Mouse (Mus musculus) myocyte (in vitro differentiated cells): ENCODE measurements around the gene Stxbp5. TPM values are rescaled to one million over a fixed set of nuclear protein-coding genes. Genes with fewer than 3 reads are reported as not detected.

Experiments
- H3K27me3 ChIP-seq: one replicate; pipeline ENCODE4 v1.6.1; 2011; ENCODE audit not compliant: control insufficient read depth, insufficient read depth, insufficient read length
- H3K36me3 ChIP-seq: one replicate; pipeline ENCODE4 v1.6.1; 2011; ENCODE audit not compliant: control insufficient read depth, insufficient read depth
- H3K4me2 ChIP-seq: one replicate; pipeline ENCODE4 v1.6.1; 2011; ENCODE audit warnings: low read depth, control low read depth
- H3K4me3 ChIP-seq: one replicate; pipeline ENCODE4 v1.5.1; 2011; ENCODE audit warnings: mild to moderate bottlenecking, control low read depth, moderate library complexity
- H3K79me2 ChIP-seq: one replicate; pipeline ENCODE4 v1.6.1; 2011; ENCODE audit not compliant: control insufficient read depth, insufficient read depth
- H3ac ChIP-seq: one replicate; pipeline ENCODE4 v1.6.1; 2011; ENCODE audit not compliant: control insufficient read depth, insufficient read length
- CEBPB ChIP-seq: IDR thresholded peaks from 2 replicates; pipeline ENCODE4 v1.6.1; 2011; ENCODE audit warnings: mild to moderate bottlenecking, moderate library complexity; ENCODE audit not compliant: poor library complexity, insufficient read depth, severe bottlenecking
- E2F4 ChIP-seq: IDR thresholded peaks from one replicate; pipeline ENCODE4 v1.6.1; 2011; ENCODE audit warnings: mild to moderate bottlenecking, control low read depth, moderate library complexity; ENCODE audit not compliant: insufficient read depth
- MAX ChIP-seq: IDR thresholded peaks from one replicate; pipeline ENCODE4 v1.6.1; 2011; ENCODE audit warnings: low read depth, mild to moderate bottlenecking, control low read depth
- MYOD1 ChIP-seq, 3 experiments: IDR thresholded peaks; one replicate each; pipeline ENCODE4 v1.6.1; 2011; ENCODE audit warnings: control low read depth in 2 of 3, low read depth in 2 of 3, mild to moderate bottlenecking in 2 of 3, moderate library complexity in 1 of 3; ENCODE audit not compliant: insufficient read length in 2 of 3, control insufficient read depth in 1 of 3
- MYOG ChIP-seq, 3 experiments: IDR thresholded peaks; one replicate each; pipeline ENCODE4 v1.6.1; 2011; ENCODE audit warnings: control low read depth in 2 of 3, low read depth in 2 of 3, mild to moderate bottlenecking in 2 of 3; ENCODE audit not compliant: insufficient read length in 2 of 3, control insufficient read depth in 1 of 3, insufficient read depth in 1 of 3
- POLR2A ChIP-seq: IDR thresholded peaks from one replicate; pipeline ENCODE4 v1.6.1; 2011; ENCODE audit warnings: low read depth, mild to moderate bottlenecking, control low read depth, moderate library complexity; ENCODE audit not compliant: insufficient read length
- POLR2AphosphoS2 ChIP-seq: IDR thresholded peaks from one replicate; pipeline ENCODE4 v1.6.1; 2011; ENCODE audit warnings: low read depth, control low read depth; ENCODE audit not compliant: insufficient read length
- REST ChIP-seq: IDR thresholded peaks from one replicate; pipeline ENCODE4 v1.6.1; 2011; ENCODE audit warnings: mild to moderate bottlenecking, control low read depth, moderate library complexity; ENCODE audit not compliant: insufficient read depth, insufficient read length
- SRF ChIP-seq: IDR thresholded peaks from one replicate; pipeline ENCODE4 v1.6.1; 2011; ENCODE audit warnings: low read depth; ENCODE audit not compliant: control insufficient read depth, insufficient read length
- TCF12 ChIP-seq: IDR thresholded peaks from one replicate; pipeline ENCODE4 v1.6.1; 2011; ENCODE audit warnings: mild to moderate bottlenecking, control low read depth; ENCODE audit not compliant: poor library complexity, insufficient read depth, severe bottlenecking
- TCF3 ChIP-seq: IDR thresholded peaks from one replicate; pipeline ENCODE4 v1.6.1; 2011; ENCODE audit warnings: low read depth, control low read depth; ENCODE audit not compliant: insufficient read length
- USF1 ChIP-seq: IDR thresholded peaks from one replicate; pipeline ENCODE4 v1.6.1; 2011; ENCODE audit warnings: low read depth, mild to moderate bottlenecking, control low read depth, moderate library complexity
- polyA plus RNA-seq: library from polyadenylated mRNA; unstranded; fragments of >200 nt; fragmentation: generic; extraction: Trizol; gene quantifications from one replicate; pipeline ENCODE4 v1.2.1, GENCODE M21; 2012; ENCODE audit warnings: missing spikeins

The Stxbp5 gene
- polyA plus RNA-seq, 1 experiment, result 4.2 TPM

DNA sequence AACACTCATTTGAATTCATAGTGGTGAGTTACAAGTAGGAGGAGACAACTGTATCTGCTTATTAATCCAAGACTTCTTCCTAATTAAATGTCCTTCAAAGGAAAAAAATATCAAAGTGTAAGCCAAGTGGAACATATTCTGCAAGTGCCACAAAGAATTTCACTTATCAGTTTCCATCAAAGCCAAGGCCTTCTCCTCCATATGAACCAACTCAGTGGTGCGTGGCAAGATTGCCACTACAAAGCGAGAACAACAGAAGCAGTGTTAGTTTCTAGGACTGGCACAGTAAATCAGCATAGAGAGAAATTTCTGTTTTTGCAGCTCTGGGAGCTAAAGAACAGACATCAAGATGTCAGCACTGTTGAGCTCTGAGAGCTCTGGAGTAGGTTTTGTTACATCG is 41.4 kb downstream of the Stxbp5 start:
- TF ChIP-seq MYOD1 (IDR thresholded peaks at IDR 0.05; ENCODE audit: control insufficient read depth in 1 of 3, insufficient read length in 2 of 3, low read depth in 2 of 3), result no peak
- no peak for TF ChIP-seq MAX
- TF ChIP-seq TCF3, result no peak
- TF ChIP-seq E2F4, result no peak
- no peaks in the 10 kb centered on the region for H3K79me2 ChIP-seq
- no peaks in the 10 kb centered on the region for H3K36me3 ChIP-seq
- H3K4me2 ChIP-seq, result no peak overlapping the region
- no peaks in the 10 kb centered on the region for H3K27me3 ChIP-seq
- no peak overlapping the region for H3ac ChIP-seq
- H3K4me3 ChIP-seq, result no peak overlapping the region

DNA sequence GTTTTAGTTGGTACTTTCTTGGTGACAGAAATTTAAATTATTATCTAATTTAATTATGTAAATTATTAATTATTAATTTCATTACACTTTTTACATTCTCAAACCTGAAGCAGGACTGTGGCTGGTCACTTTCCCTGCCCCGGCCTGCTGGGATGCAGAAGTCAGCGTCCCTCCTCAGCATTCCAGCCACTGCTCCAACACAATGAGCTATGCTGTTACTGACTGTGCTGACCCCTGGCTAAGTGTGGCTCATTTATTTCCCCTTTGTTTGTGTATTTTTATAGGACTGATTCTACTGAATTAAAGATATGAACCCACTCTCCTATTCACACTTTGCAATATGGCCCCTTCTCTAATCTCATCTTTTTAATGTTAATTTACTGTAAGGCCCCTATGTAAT is 43.0 kb downstream of the Stxbp5 start:
- Histone ChIP-seq H3K4me3 (no peak overlapping the region), H3K4me2 (no peak overlapping the region), H3K79me2 (no peaks in the 10 kb centered on the region), H3ac (no peak overlapping the region), H3K27me3 (no peaks in the 10 kb centered on the region), H3K36me3 (no peaks in the 10 kb centered on the region)
- TF ChIP-seq MYOD1 (IDR thresholded peaks at IDR 0.05; ENCODE audit: control insufficient read depth in 1 of 3, insufficient read length in 2 of 3, low read depth in 2 of 3) (no peak), CEBPB (no peak), E2F4 (no peak), TCF3 (no peak), USF1 (no peak), POLR2AphosphoS2 (no peak), POLR2A (no peak), TCF12 (no peak), REST (no peak), MAX (no peak), SRF (no peak), MYOG (IDR thresholded peaks at IDR 0.05; ENCODE audit: control insufficient read depth in 1 of 3, insufficient read depth in 1 of 3, insufficient read length in 2 of 3, low read depth in 2 of 3) (no peak)

DNA sequence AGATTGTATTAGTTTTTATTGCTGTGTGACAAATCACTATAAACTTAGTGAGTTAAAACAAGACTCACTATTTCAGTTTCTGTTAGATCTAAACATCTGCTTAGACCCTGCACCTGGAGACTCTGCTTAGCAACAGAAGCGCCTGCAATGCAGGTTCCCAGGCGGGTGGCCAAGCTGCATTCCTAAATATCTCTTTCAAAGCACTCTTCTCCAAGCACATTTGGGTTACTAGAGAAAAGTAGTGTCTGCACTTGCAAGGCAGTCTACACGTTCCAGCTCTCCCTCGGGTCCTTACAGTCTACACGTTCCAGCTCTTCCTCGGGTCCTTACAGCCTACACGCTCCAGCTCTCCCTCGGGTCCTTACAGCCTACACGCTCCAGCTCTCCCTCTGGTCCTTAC is 44.1 kb downstream of the Stxbp5 start:
- Histone ChIP-seq H3K36me3 (no peaks in the 10 kb centered on the region), H3K27me3 (no peaks in the 10 kb centered on the region), H3ac (no peak overlapping the region), H3K79me2 (no peaks in the 10 kb centered on the region), H3K4me3 (no peak overlapping the region), H3K4me2 (no peak overlapping the region)
- TF ChIP-seq POLR2AphosphoS2 (no peak), E2F4 (no peak), REST (no peak), POLR2A (no peak), MYOG (IDR thresholded peaks at IDR 0.05; ENCODE audit: control insufficient read depth in 1 of 3, insufficient read depth in 1 of 3, insufficient read length in 2 of 3, low read depth in 2 of 3) (no peak), TCF3 (no peak), MYOD1 (IDR thresholded peaks at IDR 0.05; ENCODE audit: control insufficient read depth in 1 of 3, insufficient read length in 2 of 3, low read depth in 2 of 3) (no peak), TCF12 (no peak), CEBPB (no peak), SRF (no peak)

DNA sequence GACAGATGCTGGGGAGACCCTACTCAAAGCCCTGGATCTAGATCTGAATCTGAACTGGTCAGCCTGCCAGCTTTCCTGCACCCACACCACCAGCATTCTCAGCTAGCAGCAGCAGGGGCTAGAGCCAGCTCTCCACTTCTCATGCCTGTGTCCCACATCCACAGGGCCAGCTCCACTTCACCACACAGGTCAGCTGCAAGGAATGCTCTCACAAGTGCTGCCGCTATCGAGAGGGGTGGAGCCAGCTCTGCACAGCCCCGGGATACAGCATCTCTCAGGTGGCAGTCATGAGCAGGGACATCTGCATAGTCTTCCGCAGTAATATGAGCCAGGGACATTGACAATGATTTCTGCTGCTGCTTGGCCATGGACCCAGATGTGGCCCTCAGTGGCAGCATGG is 54.5 kb downstream of the Stxbp5 start:
- peaks cover 3% of the 10 kb centered on the region for H3K36me3 ChIP-seq
- no peaks in the 10 kb centered on the region for H3K79me2 ChIP-seq
- no peak overlapping the region for H3K4me2 ChIP-seq
- H3ac ChIP-seq, result no peak overlapping the region
- H3K27me3 ChIP-seq, result no peaks in the 10 kb centered on the region
- H3K4me3 ChIP-seq, result no peak overlapping the region
- TF ChIP-seq MYOD1 (IDR thresholded peaks at IDR 0.05; ENCODE audit: control insufficient read depth in 1 of 3, insufficient read length in 2 of 3, low read depth in 2 of 3), result no peak
- no peak for TF ChIP-seq CEBPB
- no peak for TF ChIP-seq REST
- TF ChIP-seq SRF, result no peak
- TF ChIP-seq TCF3, result no peak
- no peak for TF ChIP-seq MYOG (IDR thresholded peaks at IDR 0.05; ENCODE audit: control insufficient read depth in 1 of 3, insufficient read depth in 1 of 3, insufficient read length in 2 of 3, low read depth in 2 of 3)
- no peak for TF ChIP-seq POLR2A
- TF ChIP-seq USF1, result no peak
- no peak for TF ChIP-seq TCF12
- TF ChIP-seq POLR2AphosphoS2, result no peak
- TF ChIP-seq E2F4, result no peak

DNA sequence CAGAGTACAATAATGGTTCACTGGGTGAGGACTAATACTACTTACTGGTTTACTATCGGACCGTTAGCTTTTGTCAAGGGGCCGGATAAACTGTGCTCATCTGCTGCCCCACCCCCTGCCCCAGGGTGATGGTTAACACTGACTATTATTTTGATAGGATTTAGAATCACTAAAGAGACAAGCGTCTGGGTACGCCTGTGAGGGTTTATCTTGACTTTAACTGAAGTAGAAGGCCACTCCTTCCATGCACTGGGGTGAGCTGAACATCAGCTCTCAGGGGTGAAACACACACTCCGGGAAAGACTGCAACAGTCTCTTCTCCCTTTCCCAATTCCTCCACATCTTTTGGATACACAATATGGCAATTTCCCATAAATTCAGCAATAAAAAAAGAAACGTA is 61.5 kb downstream of the Stxbp5 start:
- H3ac ChIP-seq, result no peak overlapping the region
- no peaks in the 10 kb centered on the region for H3K27me3 ChIP-seq
- no peaks in the 10 kb centered on the region for H3K79me2 ChIP-seq
- H3K4me2 ChIP-seq, result no peak overlapping the region
- no peak overlapping the region for H3K4me3 ChIP-seq
- peaks cover 3% of the 10 kb centered on the region for H3K36me3 ChIP-seq
- no peak for TF ChIP-seq POLR2AphosphoS2
- no peak for TF ChIP-seq MAX
- no peak for TF ChIP-seq USF1
- no peak for TF ChIP-seq CEBPB
- no peak for TF ChIP-seq TCF12
- no peak for TF ChIP-seq MYOD1 (IDR thresholded peaks at IDR 0.05; ENCODE audit: control insufficient read depth in 1 of 3, insufficient read length in 2 of 3, low read depth in 2 of 3)
- no peak for TF ChIP-seq E2F4
- no peak for TF ChIP-seq REST
- TF ChIP-seq TCF3, result no peak
- no peak for TF ChIP-seq SRF
- no peak for TF ChIP-seq POLR2A
- TF ChIP-seq MYOG (IDR thresholded peaks at IDR 0.05; ENCODE audit: control insufficient read depth in 1 of 3, insufficient read depth in 1 of 3, insufficient read length in 2 of 3, low read depth in 2 of 3), result no peak
